Mouse (Mus musculus) C2C12 (cell line): ENCODE measurements around the gene Zfp944. TPM values are rescaled to one million over a fixed set of nuclear protein-coding genes. Genes with fewer than 3 reads are reported as not detected.
"Not testable (repeated sequence)": the region's sequence is repeated elsewhere in the genome, so short reads cannot be mapped to it uniquely, and the experiment has no call there.

Source experiments
- H3K27me3 ChIP-seq: one replicate; pipeline ENCODE4 v1.6.1; 2011; ENCODE audit not compliant: control insufficient read depth, insufficient read depth, insufficient read length
- H3K36me3 ChIP-seq: one replicate; pipeline ENCODE4 v1.6.1; 2011; ENCODE audit not compliant: control insufficient read depth, insufficient read depth
- H3K4me3 ChIP-seq: one replicate; pipeline ENCODE4 v1.5.1; 2011; ENCODE audit warnings: mild to moderate bottlenecking, control low read depth; ENCODE audit not compliant: poor library complexity, insufficient read depth, severe bottlenecking
- H3K79me2 ChIP-seq: one replicate; pipeline ENCODE4 v1.6.1; 2011; ENCODE audit not compliant: control insufficient read depth, insufficient read depth
- H3K79me3 ChIP-seq: one replicate; pipeline ENCODE4 v1.6.1; 2011; ENCODE audit warnings: low read depth, control low read depth
- H3ac ChIP-seq: one replicate; pipeline ENCODE3; 2011; ENCODE audit warnings: low read depth; ENCODE audit not compliant: control insufficient read depth, insufficient read length
- CEBPB ChIP-seq: IDR thresholded peaks from one replicate; pipeline ENCODE4 v1.6.1; 2011; ENCODE audit warnings: low read depth, mild to moderate bottlenecking, control low read depth, moderate library complexity
- CTCF ChIP-seq: IDR thresholded peaks from one replicate; pipeline ENCODE4 v1.5.1; 2011; ENCODE audit not compliant: control insufficient read depth, insufficient read depth, insufficient read length
- FOSL1 ChIP-seq: IDR thresholded peaks from one replicate; pipeline ENCODE4 v1.8.0; 2011; ENCODE audit warnings: mild to moderate bottlenecking, low read length; ENCODE audit not compliant: poor library complexity, insufficient read depth, severe bottlenecking
- MAX ChIP-seq: IDR thresholded peaks from one replicate; pipeline ENCODE4 v1.6.1; 2011; ENCODE audit warnings: mild to moderate bottlenecking, control low read depth
- MYOD1 ChIP-seq: IDR thresholded peaks from one replicate; pipeline ENCODE4 v1.6.1; 2011; ENCODE audit warnings: low read depth; ENCODE audit not compliant: control insufficient read depth, insufficient read length
- MYOG ChIP-seq: IDR thresholded peaks from one replicate; pipeline ENCODE4 v1.6.1; 2011; ENCODE audit not compliant: control insufficient read depth, insufficient read length; ENCODE audit errors: extremely low read depth
- USF1 ChIP-seq: IDR thresholded peaks from one replicate; pipeline ENCODE4 v1.6.1; 2011; ENCODE audit warnings: low read depth, mild to moderate bottlenecking, control low read depth, moderate library complexity
- long read RNA-seq, 2 experiments: library from polyadenylated mRNA; unstranded; transcript quantifications; one replicate each; pipeline ENCODE4 v2.0.0; 2019 to 2020
- polyA plus RNA-seq: library from polyadenylated mRNA; unstranded; fragments of >200 nt; fragmentation: generic; extraction: Trizol; gene quantifications from one replicate; pipeline ENCODE4 v1.2.1, GENCODE M21; 2012; ENCODE audit warnings: missing spikeins

Gene Zfp944
- 1.8 TPM for polyA plus RNA-seq
- long read RNA-seq, experiment 1, transcript Zfp944-201 (6 exons, 2,784 nt), result major isoform, 5 of 12 reads
- long read RNA-seq, experiment 1, partial matches to known transcripts, result 0 of 12 reads
- long read RNA-seq, experiment 1, other reads (novel, unspliced or antisense), result 7 of 12 reads
- long read RNA-seq, experiment 2, transcript Zfp944-201 (6 exons, 2,784 nt), result major isoform, 14 of 38 reads
- long read RNA-seq, experiment 2, partial matches to known transcripts, result 4 of 38 reads
- long read RNA-seq, experiment 2, other reads (novel, unspliced or antisense), result 20 of 38 reads

GRCm38 (mm10) chr17:22361101-22361781, at the start of gene Zfp944, which contains the start of gene Zfp758:
TSS of gene Zfp944 (minus strand) at chr17:22361400.
TSS of gene Zfp758 (plus strand) at chr17:22361453.
- not testable (repeated sequence) for H3K36me3 ChIP-seq, H3K27me3 ChIP-seq, H3K79me3 ChIP-seq
- peak within 1 kb of the TSS; percentile 67 for H3ac ChIP-seq
- H3K79me2 ChIP-seq, result peaks cover 33% of the 10 kb centered on the region
- H3K4me3 ChIP-seq, result peak within 1 kb of the TSS; percentile 48

GRCm38 (mm10) chr17:22410756-22411155, 49.6 kb upstream of the Zfp944 start:
- TF ChIP-seq USF1, result no peak
- no peak for TF ChIP-seq MYOD1
- no peak for TF ChIP-seq CEBPB
- TF ChIP-seq FOSL1, result no peak
- TF ChIP-seq MAX, result no peak
- peak; percentile 3 for TF ChIP-seq CTCF
- Histone ChIP-seq H3ac (no peak overlapping the region), H3K79me3 (no peaks in the 10 kb centered on the region), H3K36me3 (no peaks in the 10 kb centered on the region), H3K4me3 (no peak overlapping the region), H3K79me2 (no peaks in the 10 kb centered on the region), H3K27me3 (no peaks in the 10 kb centered on the region)

GRCm38 (mm10) chr17:22363895-22364294, 2.7 kb upstream of the Zfp944 start:
- H3K4me3 ChIP-seq, result no peak overlapping the region
- peaks cover 10% of the 10 kb centered on the region for H3K79me3 ChIP-seq
- no peak overlapping the region for H3ac ChIP-seq
- no peak for TF ChIP-seq MAX
- no peak for TF ChIP-seq MYOG
- no peak for TF ChIP-seq FOSL1
- H3K36me3 ChIP-seq, result no peaks in the 10 kb centered on the region
- peaks cover 33% of the 10 kb centered on the region for H3K79me2 ChIP-seq
- H3K27me3 ChIP-seq, result no peaks in the 10 kb centered on the region

GRCm38 (mm10) chr17:22360572-22360971, 628 bp downstream of the Zfp944 start:
- Histone ChIP-seq H3K27me3 (no peaks in the 10 kb centered on the region), H3K79me2 (peaks cover 33% of the 10 kb centered on the region), H3K36me3 (peaks cover 5% of the 10 kb centered on the region), H3K79me3 (peaks cover 10% of the 10 kb centered on the region), H3ac (no peak overlapping the region), H3K4me3 (peak overlapping the region; percentile 48)
- no peak for TF ChIP-seq USF1
- TF ChIP-seq CTCF, result no peak
- TF ChIP-seq CEBPB, result no peak
- no peak for TF ChIP-seq FOSL1
- TF ChIP-seq MAX, result no peak
- no peak for TF ChIP-seq MYOG
- TF ChIP-seq MYOD1, result no peak

GRCm38 (mm10) chr17:22352794-22353193, 8.4 kb downstream of the Zfp944 start:
- Histone ChIP-seq H3K27me3 (no peaks in the 10 kb centered on the region), H3K36me3 (peaks cover 17% of the 10 kb centered on the region), H3ac (no peak overlapping the region), H3K79me3 (no peaks in the 10 kb centered on the region), H3K79me2 (no peaks in the 10 kb centered on the region), H3K4me3 (no peak overlapping the region)
- TF ChIP-seq FOSL1, result no peak
- TF ChIP-seq CTCF, result peak; percentile 22

GRCm38 (mm10) chr17:22315247-22315646, 46.0 kb downstream of the Zfp944 start:
- H3K27me3 ChIP-seq, H3K36me3 ChIP-seq, H3K79me3 ChIP-seq, H3K79me2 ChIP-seq, H3ac ChIP-seq: not testable (repeated sequence)
- H3K4me3 ChIP-seq, result peak overlapping the region; percentile 38

GRCm38 (mm10) chr17:22314730-22315226, 46.4 kb downstream of the Zfp944 start, which contains the start of gene CT030661.1:
TSS of gene CT030661.1 (minus strand) at chr17:22314837.
- Histone ChIP-seq H3ac (peak within 1 kb of the TSS; percentile 53), H3K4me3 (peak within 1 kb of the TSS; percentile 38)
- not testable (repeated sequence) for H3K27me3 ChIP-seq, H3K79me2 ChIP-seq, H3K36me3 ChIP-seq, H3K79me3 ChIP-seq
- TF ChIP-seq USF1, result peak; percentile 85

- H3K36me3 ChIP-seq, H3K27me3 ChIP-seq, H3K79me3 ChIP-seq, H3ac ChIP-seq, H3K79me2 ChIP-seq: not testable (repeated sequence)
- H3K4me3 ChIP-seq, result peak overlapping the region; percentile 38
Observed at GRCm38 (mm10) chr17:22314219-22314618, 47.0 kb downstream of the Zfp944 start.
